1 mouse cellular context compared by ENCODE assay signal in the genomic region with DNA sequence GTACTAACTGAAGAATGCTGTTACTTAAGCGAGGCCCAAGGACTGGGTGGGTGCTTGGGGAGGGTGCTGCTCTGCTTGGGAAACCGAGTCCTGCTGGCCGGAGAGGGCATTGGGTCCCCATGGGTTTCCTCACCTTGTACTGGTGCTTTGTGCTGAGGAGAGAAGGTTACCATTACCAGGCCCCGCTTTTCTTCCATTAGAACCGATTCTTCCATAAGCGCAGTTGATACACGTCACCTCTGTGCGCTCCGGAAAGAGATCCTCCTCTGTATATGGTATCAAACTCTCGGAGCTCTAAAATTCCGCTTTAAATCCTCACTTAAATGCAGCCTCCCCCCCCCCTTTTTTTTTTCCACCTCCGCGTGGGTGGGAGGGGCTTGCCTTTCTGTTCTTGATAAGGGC.
TF ChIP-seq lines count a peak whose summit lies in the region.

No protein-coding gene starts in this region.

TF ChIP-seq in CH12.LX, 34 proteins besides CTCF, POLR2A, EP300 and RAD21 (continued from another document):
- TF ChIP-seq MAZ (IDR thresholded peaks at IDR 0.05; ENCODE audit: low read depth, low read length) = no peak
- no peak for TF ChIP-seq MAFK (IDR thresholded peaks at IDR 0.05; ENCODE audit: insufficient replicate concordance, low read length)
- TF ChIP-seq SIN3A (IDR thresholded peaks at IDR 0.05; ENCODE audit: low read length) = peak; percentile 34; the same call in 1 of the 2 replicates
- TF ChIP-seq CHD1 (IDR thresholded peaks at IDR 0.05; ENCODE audit: low read depth, low read length) = no peak
- no peak for TF ChIP-seq ZKSCAN1 (IDR thresholded peaks at IDR 0.05; ENCODE audit: borderline replicate concordance, low read depth, low read length)
- TF ChIP-seq E2F4 (IDR thresholded peaks at IDR 0.05; ENCODE audit: insufficient replicate concordance, low read depth, low read length) = no peak
- no peak for TF ChIP-seq BHLHE40 (IDR thresholded peaks at IDR 0.05; ENCODE audit: low read depth, low read length)
- TF ChIP-seq MXI1 (IDR thresholded peaks at IDR 0.05; ENCODE audit: low read depth, low read length) = peak; percentile 59
- peak; percentile 69 for TF ChIP-seq HCFC1 (IDR thresholded peaks at IDR 0.05; ENCODE audit: low read depth, low read length)
- TF ChIP-seq PAX5 (IDR thresholded peaks at IDR 0.05; ENCODE audit: low read length) = no peak
- no peak for TF ChIP-seq KAT2A (IDR thresholded peaks at IDR 0.05; ENCODE audit: insufficient replicate concordance, low read length)
- TF ChIP-seq NRF1 (IDR thresholded peaks at IDR 0.05; ENCODE audit: low read depth, low read length) = no peak
- TF ChIP-seq USF1 (IDR thresholded peaks at IDR 0.05; ENCODE audit: low read depth, low read length) = no peak
- TF ChIP-seq TBP (conservative IDR thresholded peaks at IDR 0.05; ENCODE audit: low read depth, low read length) = no peak
- peak; percentile 44; the same call in 1 of the 2 replicates for TF ChIP-seq MYC (IDR thresholded peaks at IDR 0.05; ENCODE audit: low read depth, low read length)
- no peak for TF ChIP-seq ZMIZ1 (IDR thresholded peaks at IDR 0.05; ENCODE audit: low read depth, low read length)
- no peak for TF ChIP-seq NELFE (IDR thresholded peaks at IDR 0.05; ENCODE audit: low read depth, low read length)
- no peak for TF ChIP-seq ETS1 (conservative IDR thresholded peaks at IDR 0.05; ENCODE audit: low read depth, low read length)
- no peak for TF ChIP-seq MEF2A (IDR thresholded peaks at IDR 0.05; ENCODE audit: borderline replicate concordance, low read depth, low read length)
- TF ChIP-seq IRF4 (IDR thresholded peaks at IDR 0.05; ENCODE audit: low read depth, low read length) = no peak
- no peak for TF ChIP-seq UBTF (IDR thresholded peaks at IDR 0.05; ENCODE audit: low read depth, low read length)
- TF ChIP-seq ZNF384 (IDR thresholded peaks at IDR 0.05; ENCODE audit: low read depth, low read length) = peak; percentile 60; the same call in 1 of the 2 replicates
- no peak for TF ChIP-seq RCOR1 (conservative IDR thresholded peaks at IDR 0.05; ENCODE audit: low read depth, low read length)
- 0 out of 2 replicates have a peak, but pooled peaks have one; percentile 32 for TF ChIP-seq ELF1 (IDR thresholded peaks at IDR 0.05; ENCODE audit: low read depth, low read length)
- TF ChIP-seq ZC3H11A (IDR thresholded peaks at IDR 0.05; ENCODE audit: low read depth, low read length) = no peak
- TF ChIP-seq CHD2 (IDR thresholded peaks at IDR 0.05; ENCODE audit: low read length) = no peak
- no peak for TF ChIP-seq JUN (IDR thresholded peaks at IDR 0.05; ENCODE audit: insufficient read depth, low read depth, low read length)
- no peak for TF ChIP-seq MAX (IDR thresholded peaks at IDR 0.05; ENCODE audit: low read length)
- TF ChIP-seq POLR2AphosphoS2 (IDR thresholded peaks at IDR 0.05; ENCODE audit: low read depth, low read length) = no peak
- no peak for TF ChIP-seq SMC3 (IDR thresholded peaks at IDR 0.05; ENCODE audit: low read depth, low read length)
TF ChIP-seq in CH12.LX: peak in this region for 6.
